Mouse (Mus musculus): ENCODE results near the gene Spns1. TPM values are rescaled to one million over a fixed set of nuclear protein-coding genes. Genes with fewer than 3 reads are reported as not detected.
A peak's percentile ranks its signal among the peaks of the same experiment; 100 is the strongest.

The Spns1 gene
- total RNA-seq, 1 experiment, result 238 TPM

- Histone ChIP-seq H3K4me3 (ENCODE audit: insufficient read depth in 1 of 2, low read depth in 1 of 2, low read length in 2 of 2, poor library complexity in 1 of 2, severe bottlenecking in 1 of 2) (no peak overlapping the region), H3K27ac (ENCODE audit: insufficient read depth, low read depth, low read length, poor library complexity, severe bottlenecking) (no peak overlapping the region), H3K9ac (ENCODE audit: insufficient read depth, low read depth, low read length, poor library complexity, severe bottlenecking) (no peak overlapping the region), H3K4me1 (ENCODE audit: control insufficient read depth in 2 of 2, insufficient read depth in 2 of 2, low read length in 2 of 2, poor library complexity in 1 of 2) (peaks cover 9 to 45% of the 10 kb centered on the region in 2 experiments; a peak in 3 of 4 replicates), H3K9me3 (ENCODE audit: control insufficient read depth, insufficient read depth, low read depth, low read length) (no peaks in the 10 kb centered on the region), H3K36me3 (ENCODE audit: control insufficient read depth, insufficient read depth, low read length, poor library complexity, severe bottlenecking) (no peaks in the 10 kb centered on the region)
- TF ChIP-seq MAFK (IDR thresholded peaks at IDR 0.05; ENCODE audit: insufficient read depth, low read depth, low read length), result no peak
- TF ChIP-seq HCFC1 (IDR thresholded peaks at IDR 0.05; ENCODE audit: borderline replicate concordance, insufficient read depth, low read length), result no peak
- no peak for TF ChIP-seq ZNF384 (IDR thresholded peaks at IDR 0.05; ENCODE audit: low read depth, low read length)
- TF ChIP-seq CHD2 (IDR thresholded peaks at IDR 0.05; ENCODE audit: low read depth, low read length), result no peak
- TF ChIP-seq ZC3H11A (IDR thresholded peaks at IDR 0.05; ENCODE audit: borderline replicate concordance, low read depth, low read length), result no peak
- no peak for DNase-seq (ENCODE audit: low read depth, low spot score)
- in situ Hi-C loops (cut with MboI; ENCODE audit: low sequenced_read_pairs in 2 of 2, unreplicated experiment in 2 of 2), result no loop called here
Measured at GRCm38 (mm10) chr7:126354738-126355614, 22.3 kb downstream of the Spns1 start.

- Histone ChIP-seq H3K27ac (ENCODE audit: insufficient read depth, low read depth, low read length, poor library complexity, severe bottlenecking) (no peak overlapping the region), H3K4me1 (ENCODE audit: control insufficient read depth in 2 of 2, insufficient read depth in 2 of 2, low read length in 2 of 2, poor library complexity in 1 of 2) (peaks cover 9 to 44% of the 10 kb centered on the region in 2 experiments; a peak in 3 of 4 replicates), H3K36me3 (ENCODE audit: control insufficient read depth, insufficient read depth, low read length, poor library complexity, severe bottlenecking) (no peaks in the 10 kb centered on the region), H3K4me3 (ENCODE audit: insufficient read depth in 1 of 2, low read depth in 1 of 2, low read length in 2 of 2, poor library complexity in 1 of 2, severe bottlenecking in 1 of 2) (no peak overlapping the region), H3K9me3 (ENCODE audit: control insufficient read depth, insufficient read depth, low read depth, low read length) (no peaks in the 10 kb centered on the region), H3K9ac (ENCODE audit: insufficient read depth, low read depth, low read length, poor library complexity, severe bottlenecking) (no peak overlapping the region)
- TF ChIP-seq ZNF384 (IDR thresholded peaks at IDR 0.05; ENCODE audit: low read depth, low read length), result no peak
- TF ChIP-seq HCFC1 (IDR thresholded peaks at IDR 0.05; ENCODE audit: borderline replicate concordance, insufficient read depth, low read length), result no peak
- no peak for TF ChIP-seq MAFK (IDR thresholded peaks at IDR 0.05; ENCODE audit: insufficient read depth, low read depth, low read length)
- no peak for TF ChIP-seq CHD2 (IDR thresholded peaks at IDR 0.05; ENCODE audit: low read depth, low read length)
- TF ChIP-seq ZC3H11A (IDR thresholded peaks at IDR 0.05; ENCODE audit: borderline replicate concordance, low read depth, low read length), result no peak
- no peak for DNase-seq (ENCODE audit: low read depth, low spot score)
- in situ Hi-C loops (cut with MboI; ENCODE audit: low sequenced_read_pairs in 2 of 2, unreplicated experiment in 2 of 2), result no loop called here
Measured at GRCm38 (mm10) chr7:126353994-126354365, 23.3 kb downstream of the Spns1 start.

GRCm38 (mm10) chr7:126353251-126353993 lies 23.8 kb downstream of the Spns1 start:
- Histone ChIP-seq H3K9ac (ENCODE audit: insufficient read depth, low read depth, low read length, poor library complexity, severe bottlenecking) (no peak overlapping the region), H3K27ac (ENCODE audit: insufficient read depth, low read depth, low read length, poor library complexity, severe bottlenecking) (no peak overlapping the region), H3K4me1 (ENCODE audit: control insufficient read depth in 2 of 2, insufficient read depth in 2 of 2, low read length in 2 of 2, poor library complexity in 1 of 2) (peaks cover 9 to 40% of the 10 kb centered on the region in 2 experiments; a peak in 3 of 4 replicates), H3K9me3 (ENCODE audit: control insufficient read depth, insufficient read depth, low read depth, low read length) (no peaks in the 10 kb centered on the region), H3K36me3 (ENCODE audit: control insufficient read depth, insufficient read depth, low read length, poor library complexity, severe bottlenecking) (no peaks in the 10 kb centered on the region), H3K4me3 (ENCODE audit: insufficient read depth in 1 of 2, low read depth in 1 of 2, low read length in 2 of 2, poor library complexity in 1 of 2, severe bottlenecking in 1 of 2) (no peak overlapping the region)
- TF ChIP-seq MAFK (IDR thresholded peaks at IDR 0.05; ENCODE audit: insufficient read depth, low read depth, low read length) (no peak), HCFC1 (IDR thresholded peaks at IDR 0.05; ENCODE audit: borderline replicate concordance, insufficient read depth, low read length) (no peak), ZNF384 (IDR thresholded peaks at IDR 0.05; ENCODE audit: low read depth, low read length) (no peak), ZC3H11A (IDR thresholded peaks at IDR 0.05; ENCODE audit: borderline replicate concordance, low read depth, low read length) (no peak), CHD2 (IDR thresholded peaks at IDR 0.05; ENCODE audit: low read depth, low read length) (no peak)
- DNase-seq (ENCODE audit: low read depth, low spot score), result no peak
- in situ Hi-C loops (cut with MboI; ENCODE audit: low sequenced_read_pairs in 2 of 2, unreplicated experiment in 2 of 2), result no loop called here

- Histone ChIP-seq H3K36me3 (ENCODE audit: control insufficient read depth, insufficient read depth, low read length, poor library complexity, severe bottlenecking) (no peaks in the 10 kb centered on the region), H3K9me3 (ENCODE audit: control insufficient read depth, insufficient read depth, low read depth, low read length) (no peaks in the 10 kb centered on the region), H3K4me3 (ENCODE audit: insufficient read depth in 1 of 2, low read depth in 1 of 2, low read length in 2 of 2, poor library complexity in 1 of 2, severe bottlenecking in 1 of 2) (no peak overlapping the region), H3K4me1 (ENCODE audit: control insufficient read depth in 2 of 2, insufficient read depth in 2 of 2, low read length in 2 of 2, poor library complexity in 1 of 2) (peaks cover 9 to 31% of the 10 kb centered on the region in 2 experiments; a peak in 3 of 4 replicates), H3K27ac (ENCODE audit: insufficient read depth, low read depth, low read length, poor library complexity, severe bottlenecking) (no peak overlapping the region), H3K9ac (ENCODE audit: insufficient read depth, low read depth, low read length, poor library complexity, severe bottlenecking) (peak overlapping the region; percentile 42; the same call in 1 of the 2 replicates)
- in situ Hi-C loops (cut with MboI; ENCODE audit: low sequenced_read_pairs in 2 of 2, unreplicated experiment in 2 of 2), result no loop called here
- no peak for DNase-seq (ENCODE audit: low read depth, low spot score)
- TF ChIP-seq CHD2 (IDR thresholded peaks at IDR 0.05; ENCODE audit: low read depth, low read length), result no peak
- TF ChIP-seq ZC3H11A (IDR thresholded peaks at IDR 0.05; ENCODE audit: borderline replicate concordance, low read depth, low read length), result no peak
- no peak for TF ChIP-seq HCFC1 (IDR thresholded peaks at IDR 0.05; ENCODE audit: borderline replicate concordance, insufficient read depth, low read length)
- no peak for TF ChIP-seq MAFK (IDR thresholded peaks at IDR 0.05; ENCODE audit: insufficient read depth, low read depth, low read length)
- no peak for TF ChIP-seq ZNF384 (IDR thresholded peaks at IDR 0.05; ENCODE audit: low read depth, low read length)
Measured at GRCm38 (mm10) chr7:126351419-126351951, 25.8 kb downstream of the Spns1 start.
